Mouse (Mus musculus): ENCODE results near the gene Cox6b1. TPM values are rescaled to one million over a fixed set of nuclear protein-coding genes. Genes with fewer than 3 reads are reported as not detected.
A peak's percentile ranks its signal among the peaks of the same experiment; 100 is the strongest.

Cox6b1 gene
- polyA plus RNA-seq, 1 experiment from 2014 or later: 786 TPM

GRCm38 (mm10) chr7:30602583-30602982, 23.4 kb downstream of the Cox6b1 start:
- Histone ChIP-seq H3K27me3 (ENCODE audit: control insufficient read depth, insufficient read depth, low read length) (no peaks in the 10 kb centered on the region), H3K4me2 (ENCODE audit: low read depth) (no peak overlapping the region), H3K4me3 (ENCODE audit: low read depth, low read length) (no peak overlapping the region), H3K9ac (ENCODE audit: low read length) (no peak overlapping the region), H3K27ac (ENCODE audit: low read depth, low read length) (no peak overlapping the region), H3K4me1 (ENCODE audit: control insufficient read depth, insufficient read depth, low read length) (no peaks in the 10 kb centered on the region), H3K9me3 (ENCODE audit: control insufficient read depth, low read length) (no peaks in the 10 kb centered on the region), H3K36me3 (ENCODE audit: control insufficient read depth, insufficient read depth, low read length) (no peaks in the 10 kb centered on the region)
- whole genome bisulfite sequencing: 41% methylated on average over 3 of the region's 3 CpGs
- no peak for DNase-seq (ENCODE audit: low spot score)
- no peak for ATAC-seq (ENCODE audit: insufficient read depth, low FRiP score, low TSS enrichment)

GRCm38 (mm10) chr7:30600651-30601050, 25.3 kb downstream of the Cox6b1 start:
- no peaks in the 10 kb centered on the region for H3K27me3 ChIP-seq (ENCODE audit: control insufficient read depth, insufficient read depth, low read length)
- H3K4me2 ChIP-seq (ENCODE audit: low read depth): no peak overlapping the region
- H3K27ac ChIP-seq (ENCODE audit: low read depth, low read length): no peak overlapping the region
- H3K9me3 ChIP-seq (ENCODE audit: control insufficient read depth, low read length): no peaks in the 10 kb centered on the region
- H3K36me3 ChIP-seq (ENCODE audit: control insufficient read depth, insufficient read depth, low read length): no peaks in the 10 kb centered on the region
- ATAC-seq (ENCODE audit: insufficient read depth, low FRiP score, low TSS enrichment) (no peak), DNase-seq (ENCODE audit: low spot score) (no peak)
- no peaks in the 10 kb centered on the region for H3K4me1 ChIP-seq (ENCODE audit: control insufficient read depth, insufficient read depth, low read length)
- no peak overlapping the region for H3K9ac ChIP-seq (ENCODE audit: low read length)
- WGBS: 72% methylated on average over 7 of the region's 7 CpGs
- no peak overlapping the region for H3K4me3 ChIP-seq (ENCODE audit: low read depth, low read length)

GRCm38 (mm10) chr7:30599933-30600353, 26.0 kb downstream of the Cox6b1 start:
- H3K27ac ChIP-seq (ENCODE audit: low read depth, low read length): no peak overlapping the region
- H3K36me3 ChIP-seq (ENCODE audit: control insufficient read depth, insufficient read depth, low read length): no peaks in the 10 kb centered on the region
- no peaks in the 10 kb centered on the region for H3K27me3 ChIP-seq (ENCODE audit: control insufficient read depth, insufficient read depth, low read length)
- H3K9ac ChIP-seq (ENCODE audit: low read length): no peak overlapping the region
- ATAC-seq (ENCODE audit: insufficient read depth, low FRiP score, low TSS enrichment) (peak; percentile 99), DNase-seq (ENCODE audit: low spot score) (peak; percentile 88)
- WGBS: 1% methylated on average over 16 of the region's 16 CpGs
- no peaks in the 10 kb centered on the region for H3K4me1 ChIP-seq (ENCODE audit: control insufficient read depth, insufficient read depth, low read length)
- no peaks in the 10 kb centered on the region for H3K9me3 ChIP-seq (ENCODE audit: control insufficient read depth, low read length)
- H3K4me2 ChIP-seq (ENCODE audit: low read depth): no peak overlapping the region
- no peak overlapping the region for H3K4me3 ChIP-seq (ENCODE audit: low read depth, low read length)

- Histone ChIP-seq H3K9me3 (ENCODE audit: control insufficient read depth, low read length) (no peaks in the 10 kb centered on the region), H3K4me1 (ENCODE audit: control insufficient read depth, insufficient read depth, low read length) (no peaks in the 10 kb centered on the region), H3K27me3 (ENCODE audit: control insufficient read depth, insufficient read depth, low read length) (no peaks in the 10 kb centered on the region), H3K9ac (ENCODE audit: low read length) (no peak within 1 kb of the TSS), H3K36me3 (ENCODE audit: control insufficient read depth, insufficient read depth, low read length) (no peaks in the 10 kb centered on the region), H3K4me3 (ENCODE audit: low read depth, low read length) (no peak within 1 kb of the TSS), H3K27ac (ENCODE audit: low read depth, low read length) (no peak within 1 kb of the TSS), H3K4me2 (ENCODE audit: low read depth) (no peak within 1 kb of the TSS)
- no peak for ATAC-seq (ENCODE audit: insufficient read depth, low FRiP score, low TSS enrichment)
- DNase-seq (ENCODE audit: low spot score): no peak
- WGBS: 94% methylated on average over 12 of the region's 12 CpGs
Measured at GRCm38 (mm10) chr7:30598786-30599185, 27.2 kb downstream of the Cox6b1 start, which contains the start of gene Zbtb32. TSS of gene Zbtb32 (minus strand) at chr7:30598909.

GRCm38 (mm10) chr7:30596811-30597210, 29.1 kb downstream of the Cox6b1 start:
- Histone ChIP-seq H3K4me1 (ENCODE audit: control insufficient read depth, insufficient read depth, low read length) (no peaks in the 10 kb centered on the region), H3K27ac (ENCODE audit: low read depth, low read length) (no peak overlapping the region), H3K9ac (ENCODE audit: low read length) (no peak overlapping the region), H3K36me3 (ENCODE audit: control insufficient read depth, insufficient read depth, low read length) (no peaks in the 10 kb centered on the region), H3K9me3 (ENCODE audit: control insufficient read depth, low read length) (no peaks in the 10 kb centered on the region), H3K27me3 (ENCODE audit: control insufficient read depth, insufficient read depth, low read length) (no peaks in the 10 kb centered on the region), H3K4me2 (ENCODE audit: low read depth) (no peak overlapping the region), H3K4me3 (ENCODE audit: low read depth, low read length) (no peak overlapping the region)
- WGBS: 88% methylated on average over 5 of the region's 5 CpGs
- DNase-seq (ENCODE audit: low spot score): no peak
- no peak for ATAC-seq (ENCODE audit: insufficient read depth, low FRiP score, low TSS enrichment)

GRCm38 (mm10) chr7:30596093-30596492, 29.9 kb downstream of the Cox6b1 start:
- no peak overlapping the region for H3K27ac ChIP-seq (ENCODE audit: low read depth, low read length)
- 84% methylated on average over 5 of the region's 5 CpGs for WGBS
- H3K9ac ChIP-seq (ENCODE audit: low read length): no peak overlapping the region
- no peaks in the 10 kb centered on the region for H3K36me3 ChIP-seq (ENCODE audit: control insufficient read depth, insufficient read depth, low read length)
- no peaks in the 10 kb centered on the region for H3K9me3 ChIP-seq (ENCODE audit: control insufficient read depth, low read length)
- DNase-seq (ENCODE audit: low spot score): no peak
- no peaks in the 10 kb centered on the region for H3K27me3 ChIP-seq (ENCODE audit: control insufficient read depth, insufficient read depth, low read length)
- no peak overlapping the region for H3K4me2 ChIP-seq (ENCODE audit: low read depth)
- H3K4me1 ChIP-seq (ENCODE audit: control insufficient read depth, insufficient read depth, low read length): no peaks in the 10 kb centered on the region
- H3K4me3 ChIP-seq (ENCODE audit: low read depth, low read length): no peak overlapping the region
- no peak for ATAC-seq (ENCODE audit: insufficient read depth, low FRiP score, low TSS enrichment)

GRCm38 (mm10) chr7:30594510-30595024, 31.4 kb downstream of the Cox6b1 start:
- no peak for ATAC-seq (ENCODE audit: insufficient read depth, low FRiP score, low TSS enrichment)
- no peak for DNase-seq (ENCODE audit: low spot score)
- Histone ChIP-seq H3K36me3 (ENCODE audit: control insufficient read depth, insufficient read depth, low read length) (no peaks in the 10 kb centered on the region), H3K27ac (ENCODE audit: low read depth, low read length) (no peak overlapping the region), H3K9ac (ENCODE audit: low read length) (no peak overlapping the region), H3K4me3 (ENCODE audit: low read depth, low read length) (no peak overlapping the region), H3K27me3 (ENCODE audit: control insufficient read depth, insufficient read depth, low read length) (no peaks in the 10 kb centered on the region), H3K4me2 (ENCODE audit: low read depth) (no peak overlapping the region), H3K9me3 (ENCODE audit: control insufficient read depth, low read length) (no peaks in the 10 kb centered on the region), H3K4me1 (ENCODE audit: control insufficient read depth, insufficient read depth, low read length) (peaks cover 3% of the 10 kb centered on the region; the same call in 1 of the 2 replicates)
- 64% methylated on average over 4 of the region's 4 CpGs for WGBS

- Histone ChIP-seq H3K27ac (ENCODE audit: low read depth, low read length) (no peak overlapping the region), H3K36me3 (ENCODE audit: control insufficient read depth, insufficient read depth, low read length) (no peaks in the 10 kb centered on the region), H3K27me3 (ENCODE audit: control insufficient read depth, insufficient read depth, low read length) (no peaks in the 10 kb centered on the region), H3K9ac (ENCODE audit: low read length) (no peak overlapping the region), H3K4me2 (ENCODE audit: low read depth) (no peak overlapping the region), H3K4me1 (ENCODE audit: control insufficient read depth, insufficient read depth, low read length) (peaks cover 3% of the 10 kb centered on the region; the same call in 1 of the 2 replicates), H3K4me3 (ENCODE audit: low read depth, low read length) (no peak overlapping the region), H3K9me3 (ENCODE audit: control insufficient read depth, low read length) (no peaks in the 10 kb centered on the region)
- 71% methylated on average over 10 of the region's 10 CpGs for WGBS
- ATAC-seq (ENCODE audit: insufficient read depth, low FRiP score, low TSS enrichment) (no peak), DNase-seq (ENCODE audit: low spot score) (no peak)
Measured at GRCm38 (mm10) chr7:30593579-30594509, 32.1 kb downstream of the Cox6b1 start.

Data from neural tube, embryonic 11.5 days (tissue).